Mouse (Mus musculus): Measurements from ENCODE around the gene Atg4d.
"Not testable (repeated sequence)": the region's sequence is repeated elsewhere in the genome, so short reads cannot be mapped to it uniquely, and the experiment has no call there.

- 0 out of 2 replicates have a peak, but pooled peaks have one; percentile 15 for TF ChIP-seq CTCF (IDR thresholded peaks at IDR 0.05; ENCODE audit: low read depth)
- not testable (repeated sequence) for TF ChIP-seq EP300 (IDR thresholded peaks at IDR 0.05; ENCODE audit: low read depth)
Observed at GRCm38 (mm10) chr9:21269590-21269989, 4.5 kb downstream of the Atg4d start.

Measured in liver, postnatal 0 days (tissue).